Mouse (Mus musculus) cerebellum, adult 11 months (tissue): ENCODE measurements around the gene Ptch1.
A peak's percentile ranks its signal among the peaks of the same experiment; 100 is the strongest.

Source experiments
- DNase-seq: peaks from one replicate; pipeline ENCODE4 v3.0.0; 2022

Gene Ptch1

DNA sequence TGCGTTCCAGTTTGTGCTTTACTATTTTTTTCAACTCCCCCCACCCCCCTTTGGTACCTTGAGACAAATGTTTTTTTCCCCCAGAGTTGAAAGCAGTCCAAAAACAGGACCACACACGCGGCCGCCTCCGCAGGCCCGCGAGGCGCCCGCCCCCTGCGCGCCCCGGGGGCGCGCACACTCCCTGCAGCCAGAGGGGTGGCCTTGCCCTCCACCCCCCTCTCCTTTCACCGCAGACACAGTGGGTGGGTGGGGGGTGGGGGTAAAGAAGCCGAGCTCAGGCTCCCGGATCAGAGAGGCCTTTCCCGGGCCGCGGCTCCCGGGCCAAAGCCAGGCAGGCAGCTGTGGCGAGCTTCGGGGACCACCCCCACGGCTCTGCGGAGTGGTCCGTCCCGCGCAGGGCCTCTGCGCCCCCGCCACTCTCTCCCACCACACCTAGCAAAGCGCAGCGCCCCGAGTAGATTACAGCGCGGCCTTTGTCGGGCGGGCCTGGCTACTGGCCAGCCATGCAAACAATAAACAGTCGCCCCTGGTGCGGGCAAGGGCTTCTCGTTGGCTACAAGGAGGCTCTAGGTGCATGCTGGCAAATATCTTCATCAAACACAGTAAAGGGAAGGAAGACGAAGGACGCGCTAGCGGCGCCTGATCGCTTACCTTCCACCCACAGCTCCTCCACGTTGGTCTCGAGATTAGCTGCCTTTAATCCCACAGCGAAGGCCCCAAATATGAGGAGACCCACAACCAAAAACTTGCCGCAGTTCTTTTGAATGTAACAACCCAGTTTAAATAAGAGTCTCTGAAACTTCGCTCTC, 10.2 kb downstream of the Ptch1 start:
- DNase-seq, result peak; percentile 66

DNA sequence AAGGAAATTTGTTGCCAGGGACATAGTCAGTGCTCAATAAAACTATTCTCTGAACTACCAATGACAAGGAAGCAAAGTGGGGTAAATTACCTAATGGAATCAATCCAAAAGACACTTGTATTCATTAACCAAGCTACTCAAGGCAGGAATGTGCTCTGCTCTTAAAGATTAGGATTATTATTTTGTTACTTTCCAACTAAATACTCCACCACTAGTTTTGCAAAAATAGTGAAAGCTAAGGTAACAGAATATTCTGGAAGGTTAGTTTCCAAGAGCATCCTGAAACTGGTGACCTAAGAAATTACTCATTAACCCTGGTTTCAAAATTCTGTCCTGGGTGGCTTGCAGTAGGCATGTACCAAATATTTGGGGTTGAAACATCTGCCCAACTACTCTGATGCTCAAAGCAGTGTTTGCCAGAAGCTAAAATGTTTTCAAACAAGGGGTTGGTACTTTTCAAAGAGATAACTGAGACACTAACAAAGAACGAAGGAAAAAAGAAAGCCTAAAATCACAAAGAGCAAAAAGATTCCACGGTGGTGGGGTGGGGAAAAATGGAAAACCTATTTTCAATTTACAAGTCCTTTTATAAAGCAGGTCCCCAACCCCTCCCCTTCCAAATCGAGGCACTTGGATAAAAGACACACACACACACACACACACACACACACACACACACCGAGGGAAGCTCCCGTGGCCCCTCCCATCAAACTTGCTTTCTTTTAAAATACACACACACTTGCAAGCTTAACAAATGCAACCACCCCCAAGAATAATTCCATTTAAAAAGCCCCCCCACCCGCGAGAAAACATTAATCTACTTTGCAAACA, 11.0 kb downstream of the Ptch1 start:
- peak; percentile 31 for DNase-seq

DNA sequence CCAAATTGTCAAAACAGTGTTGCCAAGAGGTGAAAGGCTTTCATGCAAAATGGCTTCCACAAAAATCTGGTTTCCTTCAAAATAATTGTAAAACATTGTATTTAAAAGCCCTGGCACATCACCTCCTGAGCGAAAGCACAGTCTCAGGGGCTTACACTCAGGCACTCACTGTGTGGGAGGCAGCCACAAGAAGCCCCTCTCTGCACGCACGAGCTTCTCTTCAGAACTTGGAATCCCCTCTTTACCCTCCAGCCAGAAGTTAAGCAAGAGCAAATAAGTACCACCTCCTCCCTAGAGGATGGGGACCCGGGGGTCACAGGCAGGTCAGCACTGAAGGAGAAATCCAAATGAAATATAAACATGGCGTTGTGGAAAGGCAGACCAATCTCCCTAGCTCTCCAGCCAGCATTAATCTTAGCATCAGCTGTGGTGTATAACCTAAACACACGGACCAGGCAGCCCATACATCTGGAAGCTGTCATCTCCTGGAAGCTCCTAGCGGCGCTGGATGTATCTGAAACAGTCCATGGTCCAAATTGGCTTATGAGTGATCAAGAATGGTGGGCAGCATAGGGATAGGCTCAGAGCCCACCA, 15.0 kb downstream of the Ptch1 start:
- no peak for DNase-seq

DNA sequence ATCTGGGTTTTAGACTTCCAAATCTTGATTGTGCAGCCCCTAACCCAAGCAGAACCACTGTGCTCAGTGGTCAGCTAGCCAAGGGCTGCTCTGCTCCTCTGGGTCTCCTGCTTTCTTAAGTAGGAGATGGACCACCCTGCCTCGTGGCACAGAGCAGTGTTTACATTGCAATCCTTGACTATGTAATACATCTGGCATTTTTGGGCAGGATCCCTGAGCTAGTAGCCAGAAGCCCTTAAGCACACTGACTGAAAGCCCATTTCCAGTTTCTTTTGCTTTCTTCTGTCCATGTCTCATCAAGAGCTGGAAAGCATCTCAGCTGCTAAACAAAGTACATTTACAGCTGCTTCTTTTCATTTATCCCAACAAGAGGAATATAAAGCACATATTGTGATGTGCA, 17.0 kb downstream of the Ptch1 start:
- DNase-seq, result no peak

DNA sequence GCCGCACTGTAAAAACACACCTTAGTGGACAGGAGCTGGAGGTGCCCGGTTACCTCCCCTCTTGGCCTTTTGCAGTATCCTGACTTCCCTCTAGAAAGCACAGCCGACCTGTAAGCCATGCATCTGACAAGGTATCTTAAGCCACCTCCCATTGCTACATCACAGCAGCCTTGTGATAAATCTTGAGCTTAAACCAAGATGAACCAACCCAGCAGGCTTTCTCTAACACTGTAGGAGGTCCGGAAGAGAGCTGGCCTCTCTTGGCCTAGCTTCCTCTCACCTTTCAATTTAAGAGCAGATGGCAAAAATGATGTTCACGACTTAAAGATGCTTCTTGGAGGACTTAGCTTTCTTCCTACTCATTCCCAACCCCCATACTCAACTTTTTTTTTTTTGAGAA, 17.5 kb downstream of the Ptch1 start:
- DNase-seq, result no peak

DNA sequence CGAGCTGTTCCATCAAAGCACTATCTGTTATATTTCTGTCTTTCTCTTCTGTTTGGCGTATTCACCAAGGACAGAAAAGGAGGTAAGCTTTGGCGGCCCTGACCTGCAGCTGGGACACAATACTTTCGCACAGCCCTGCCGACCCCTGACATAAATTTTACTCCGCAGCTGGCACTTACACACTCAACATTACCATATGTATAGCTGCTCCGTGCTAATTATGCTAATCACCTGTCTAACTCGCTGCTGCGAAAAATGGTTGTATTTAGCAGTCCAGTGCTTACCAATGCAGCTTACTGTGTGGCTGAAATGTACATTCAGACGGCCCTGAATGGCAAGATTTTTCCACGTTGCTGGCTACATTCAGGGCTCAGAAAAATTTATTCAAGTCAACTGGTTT, 18.8 kb downstream of the Ptch1 start:
- DNase-seq, result no peak

DNA sequence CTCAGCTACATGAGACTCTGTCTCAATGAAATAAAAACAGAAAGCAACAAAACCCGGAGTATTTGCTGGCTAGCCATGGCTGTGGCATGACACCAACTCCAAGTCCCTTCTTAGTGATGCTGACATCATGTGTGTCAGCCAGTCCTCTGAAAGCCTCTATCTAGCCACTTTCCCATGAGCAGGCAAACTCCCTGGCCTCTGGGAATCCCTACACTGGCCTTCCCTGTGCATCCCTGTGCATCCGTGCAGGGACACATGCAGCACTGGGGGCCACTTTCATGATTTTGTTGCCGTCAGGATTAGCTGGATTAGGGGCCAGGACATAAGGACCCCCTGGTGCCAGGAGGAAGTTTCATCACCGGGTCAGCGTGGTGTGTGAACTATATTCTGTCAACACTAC, 20.0 kb downstream of the Ptch1 start:
- DNase-seq, result peak; percentile 44

DNA sequence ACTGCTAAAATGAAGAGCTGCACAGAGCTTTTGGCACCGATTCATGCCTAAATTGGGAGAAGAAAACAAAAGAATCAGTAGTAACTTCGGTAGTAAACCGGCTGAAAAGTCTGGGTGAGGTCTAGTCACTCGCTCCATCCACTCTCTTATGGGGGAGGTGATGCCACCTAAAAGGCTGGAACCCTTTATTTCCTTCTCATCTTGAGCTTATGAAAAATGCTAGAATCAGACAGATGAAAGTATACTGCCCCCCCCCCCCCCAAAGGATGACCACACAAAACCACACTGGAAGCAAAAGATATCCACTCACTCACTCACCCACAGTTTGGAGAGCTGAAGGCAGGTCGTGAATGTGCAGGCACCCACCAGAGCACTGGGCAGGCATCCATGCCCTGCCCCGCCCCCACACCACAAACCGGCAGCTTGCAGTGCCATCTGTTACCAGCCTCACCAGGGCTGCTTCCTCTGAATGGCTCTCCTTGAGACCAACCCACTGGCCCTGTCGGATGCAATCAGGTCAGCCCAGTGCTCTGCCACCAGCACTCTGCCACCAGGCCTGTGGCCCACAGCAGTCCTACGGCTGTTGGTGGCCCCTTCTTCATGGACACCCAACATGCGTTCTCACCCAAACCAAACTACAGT, 21.0 kb downstream of the Ptch1 start:
- peak; percentile 97 for DNase-seq

DNA sequence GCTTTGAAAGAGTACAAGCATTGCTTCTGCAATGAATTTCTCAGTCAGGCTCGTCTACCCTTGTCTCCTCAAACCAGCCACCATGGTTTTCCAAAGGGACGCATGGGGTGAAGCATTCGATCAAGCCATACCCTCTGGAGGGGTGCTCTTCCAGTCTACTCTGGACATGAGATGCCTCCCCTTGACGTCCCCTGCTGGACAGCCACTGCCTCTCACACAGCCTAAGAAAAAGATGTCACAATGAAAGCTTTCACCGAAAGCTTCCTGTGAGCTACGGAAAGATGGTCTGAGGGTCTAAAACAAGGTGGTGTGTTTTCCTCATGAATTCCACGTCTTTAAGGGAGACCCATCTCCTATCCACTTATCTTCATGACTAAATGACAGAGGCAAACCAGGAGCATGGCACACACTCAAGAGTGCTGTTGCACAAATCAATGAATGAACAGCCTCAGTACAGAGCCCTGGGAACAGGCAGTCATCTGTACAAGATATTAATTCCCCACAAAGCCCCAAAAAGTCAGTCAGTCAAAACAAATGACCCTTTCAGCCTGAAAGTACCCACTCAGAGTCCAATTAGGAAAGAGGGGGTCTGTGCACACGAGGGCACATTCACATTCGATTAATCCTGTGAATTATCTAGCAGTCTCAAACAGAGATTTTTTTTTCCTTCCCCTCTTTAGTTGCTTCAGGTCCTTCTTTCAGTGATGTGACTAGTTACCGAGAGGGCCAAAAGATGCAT, 21.7 kb downstream of the Ptch1 start:
- DNase-seq, result no peak

DNA sequence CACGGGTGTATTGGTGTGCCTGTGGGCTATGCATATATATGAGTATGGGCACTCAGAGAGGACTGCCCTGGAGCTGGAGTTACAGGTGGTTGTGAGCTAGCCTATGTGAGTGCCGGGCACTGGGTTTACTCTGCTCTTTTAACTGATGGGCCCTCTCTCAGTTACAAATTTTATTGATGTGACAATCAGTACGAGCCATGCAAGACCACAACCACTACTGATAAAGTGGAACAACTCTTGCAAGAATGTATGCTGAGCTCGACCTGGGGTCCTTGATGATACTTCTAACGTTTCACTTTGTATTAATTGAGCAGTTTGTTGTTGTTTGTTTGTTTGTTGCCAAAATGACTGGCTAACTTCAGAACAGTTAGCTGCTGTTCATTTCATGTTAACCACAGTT, 23.0 kb downstream of the Ptch1 start:
- no peak for DNase-seq

DNA sequence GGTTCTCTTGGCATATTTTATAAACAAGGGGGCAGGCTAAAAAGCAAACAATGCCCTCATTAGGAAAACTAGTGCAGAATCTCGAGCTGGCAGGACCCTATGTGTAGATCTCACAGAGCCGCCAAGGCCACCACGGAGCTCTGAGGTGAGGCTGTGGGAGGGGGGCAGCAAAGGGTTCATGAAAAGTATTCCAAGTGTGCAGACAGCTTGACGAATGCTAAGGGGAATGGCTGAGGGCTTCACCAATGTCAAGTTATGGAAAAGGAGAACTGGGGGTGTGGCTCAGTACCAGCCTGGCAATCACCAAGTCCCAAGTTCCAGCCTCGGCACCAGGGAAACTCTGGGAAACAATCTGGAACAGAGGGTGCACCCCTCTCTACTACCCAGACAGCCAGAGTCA, 24.2 kb downstream of the Ptch1 start:
- no peak for DNase-seq

DNA sequence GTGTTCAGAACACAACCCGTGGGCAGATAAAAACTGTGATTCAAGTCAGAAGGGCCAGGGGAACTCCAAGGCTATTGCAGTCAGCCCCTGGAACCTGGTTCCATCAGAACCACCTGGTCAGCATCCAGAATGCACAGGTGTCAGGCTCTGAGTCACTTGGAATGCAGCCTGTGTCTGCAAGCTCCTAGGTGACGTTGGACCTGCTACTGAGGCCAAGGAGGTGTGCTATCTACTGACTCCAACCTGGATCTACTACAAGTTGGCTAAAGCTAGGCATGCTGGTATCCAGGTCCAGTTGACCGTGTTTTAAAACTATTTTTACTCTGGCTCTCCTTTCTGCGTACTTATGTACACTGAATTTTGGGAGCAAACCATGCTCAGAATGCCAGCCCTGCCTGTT, 24.8 kb downstream of the Ptch1 start:
- peak; percentile 89 for DNase-seq

DNA sequence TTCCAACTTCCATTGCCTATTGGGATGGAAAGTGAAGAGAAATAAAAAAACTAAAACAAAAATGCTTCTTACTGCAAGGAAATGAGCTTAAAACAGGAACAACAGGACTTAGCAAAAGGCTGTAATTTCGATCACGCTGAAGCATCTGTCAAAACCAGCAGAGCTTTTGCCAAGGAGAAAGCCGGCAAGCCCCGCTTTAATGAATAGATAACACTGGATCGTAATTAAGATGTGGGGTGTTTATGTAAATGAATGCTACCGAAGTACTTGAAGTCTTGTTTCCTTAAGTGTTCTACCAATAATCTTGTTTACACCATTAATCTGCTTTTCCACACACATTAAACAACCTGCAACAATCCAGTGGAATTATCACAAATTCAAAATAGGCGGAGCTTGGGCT, 28.1 kb downstream of the Ptch1 start:
- no peak for DNase-seq

DNA sequence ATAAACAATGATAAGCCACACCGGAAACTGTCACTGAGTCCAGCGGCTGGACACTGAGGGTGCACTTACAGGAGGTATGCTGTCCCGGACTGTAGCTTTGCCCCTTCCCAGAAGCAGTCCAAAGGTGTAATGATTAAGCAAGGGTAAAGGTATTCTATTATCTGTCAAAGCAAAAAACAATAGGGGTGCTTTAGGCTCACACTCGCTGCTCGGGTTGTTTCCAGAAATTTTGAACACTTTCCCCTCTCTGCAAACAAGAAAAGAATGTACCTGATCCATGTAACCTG, 28.5 kb downstream of the Ptch1 start:
- DNase-seq, result no peak

DNA sequence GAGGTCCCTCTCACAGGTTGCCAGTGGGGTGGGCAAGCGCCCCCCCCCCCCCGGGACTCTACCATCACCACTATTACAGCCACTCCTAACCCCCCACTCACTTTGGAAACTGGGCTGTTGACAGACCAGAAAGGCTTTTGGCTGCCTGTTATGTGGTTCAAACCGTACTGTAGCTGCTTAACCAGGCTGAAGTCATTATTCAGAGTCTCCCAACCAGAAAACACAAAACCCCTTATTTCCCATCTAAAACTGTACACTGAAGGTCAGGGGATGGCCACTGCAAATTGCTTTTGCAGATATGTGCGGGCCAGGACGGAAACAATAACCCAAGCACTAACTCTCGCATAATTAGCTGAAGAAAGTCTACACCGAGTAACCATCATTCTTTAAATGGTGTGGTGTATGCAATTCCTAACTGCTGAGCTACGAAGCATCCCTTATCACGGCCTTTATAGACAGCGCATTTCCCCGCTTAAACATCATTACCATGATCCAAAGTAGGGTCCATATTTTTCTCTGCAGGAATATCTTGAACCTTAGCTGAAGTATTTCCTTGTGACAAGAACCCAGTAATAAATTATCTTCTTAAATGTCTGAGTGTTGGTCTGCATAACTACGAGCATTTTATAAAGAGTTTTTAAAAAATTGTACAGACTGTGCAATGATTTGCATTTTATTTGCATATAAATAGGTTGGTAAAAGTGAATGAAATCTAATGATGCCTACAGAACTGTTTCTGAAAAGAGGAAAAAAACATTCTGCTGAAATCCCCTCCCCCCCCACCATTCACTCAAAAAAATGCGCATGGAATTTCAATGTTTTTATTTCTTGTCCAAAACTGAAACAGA, 29.1 kb downstream of the Ptch1 start:
- DNase-seq, result no peak

DNA sequence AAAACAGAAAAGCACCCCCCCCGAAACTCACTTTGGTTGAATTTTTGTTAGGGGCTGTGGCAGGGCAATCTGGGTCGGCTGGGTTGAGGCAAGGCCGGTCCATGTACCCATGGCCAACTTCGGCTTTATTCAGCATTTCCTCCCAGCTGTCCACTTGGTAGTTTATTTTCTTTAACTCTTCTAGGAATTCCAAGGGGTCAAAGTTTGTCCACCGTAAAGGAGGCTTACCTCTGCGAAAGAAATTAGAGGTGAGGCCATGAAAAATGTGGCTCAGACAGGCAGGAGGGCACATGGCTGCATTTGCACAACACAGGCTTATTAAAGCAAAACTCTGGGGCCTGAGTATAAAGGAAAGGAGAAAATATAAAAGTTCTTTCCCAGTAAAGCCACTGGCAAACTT, 29.9 kb downstream of the Ptch1 start:
- no peak for DNase-seq

DNA sequence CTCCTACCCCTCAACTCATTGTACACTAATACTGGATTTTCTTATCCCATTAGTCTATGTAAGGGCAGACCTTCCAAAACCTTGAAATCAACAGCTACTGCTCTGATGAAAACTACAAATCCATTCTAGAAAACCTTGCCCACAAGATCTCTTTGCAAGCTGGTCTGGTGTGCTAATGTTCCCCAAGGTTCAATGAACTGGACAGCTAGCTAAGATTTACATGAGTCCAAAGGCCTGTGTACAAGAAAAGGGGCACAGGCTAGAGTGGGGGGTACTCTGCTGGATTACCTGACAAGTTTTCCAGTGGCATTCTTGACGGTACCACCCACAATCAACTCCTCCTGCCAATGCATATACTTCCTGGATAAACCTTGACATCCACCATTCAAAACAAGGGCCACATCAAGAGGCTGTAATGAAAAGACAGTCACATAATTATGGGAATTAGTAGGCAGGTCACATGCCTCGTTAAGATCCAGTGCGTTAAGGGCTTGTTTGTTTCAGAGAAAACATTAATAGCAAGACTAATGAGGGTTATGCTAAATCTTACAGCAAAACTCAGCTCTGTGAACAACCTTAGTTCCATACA, 30.5 kb downstream of the Ptch1 start:
- no peak for DNase-seq

DNA sequence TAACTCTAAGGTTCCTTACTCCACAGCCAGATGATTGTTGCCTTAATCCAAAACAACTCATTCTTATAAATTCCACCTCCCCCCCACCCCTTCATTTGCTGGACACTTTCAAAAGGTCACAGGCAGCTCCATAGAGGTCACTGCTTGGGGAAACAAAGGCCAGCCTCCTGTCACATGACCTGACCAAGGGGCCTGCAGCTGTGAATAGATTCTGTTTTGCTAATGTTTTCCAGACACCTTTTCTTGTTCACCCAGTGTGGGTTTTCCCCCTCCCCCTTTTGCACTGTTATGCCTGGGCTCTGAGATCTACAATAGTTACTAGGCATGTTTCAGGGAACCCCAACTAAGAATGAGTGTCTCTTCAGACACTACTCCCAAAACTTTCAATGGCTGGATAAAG, 31.9 kb downstream of the Ptch1 start:
- no peak for DNase-seq

DNA sequence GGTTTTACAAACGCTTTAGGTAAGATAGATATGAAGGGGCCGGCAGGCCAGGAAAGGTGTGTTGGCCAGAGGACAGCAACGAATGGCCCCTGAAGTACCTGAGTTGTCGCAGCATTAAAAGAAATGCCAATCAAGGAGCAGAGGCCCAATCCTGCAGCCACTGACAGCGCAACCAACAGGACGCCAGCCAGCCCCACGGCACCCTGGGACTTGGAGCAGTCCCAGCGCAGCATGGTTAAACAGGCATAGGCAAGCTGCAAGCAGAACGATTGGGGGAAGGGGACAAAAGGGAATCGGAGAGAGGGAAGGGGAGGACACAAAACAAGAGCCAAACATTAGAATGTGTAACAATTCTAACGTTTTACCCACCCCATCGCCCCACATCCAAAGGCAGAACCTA, 32.8 kb downstream of the Ptch1 start:
- DNase-seq, result no peak

DNA sequence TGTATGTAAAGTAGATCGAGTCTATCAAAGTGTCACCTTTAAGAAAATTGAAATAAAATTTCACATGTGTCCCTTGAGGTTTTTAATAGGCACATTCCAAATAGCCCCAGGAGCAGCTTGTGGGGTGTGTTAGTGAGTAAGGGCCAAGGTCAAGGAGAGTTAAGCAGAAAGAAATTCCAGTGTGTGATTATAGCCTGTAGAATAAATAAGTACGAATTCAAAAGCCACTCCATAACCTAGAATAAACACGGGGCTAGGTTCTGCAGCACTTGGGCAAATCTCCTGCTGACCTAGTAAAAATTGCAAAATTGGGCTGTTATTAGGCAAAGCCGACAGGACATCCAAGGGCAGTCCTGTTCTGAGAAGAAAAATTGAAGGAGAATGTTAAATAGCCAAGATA, 38.4 kb downstream of the Ptch1 start:
- DNase-seq, result no peak

DNA sequence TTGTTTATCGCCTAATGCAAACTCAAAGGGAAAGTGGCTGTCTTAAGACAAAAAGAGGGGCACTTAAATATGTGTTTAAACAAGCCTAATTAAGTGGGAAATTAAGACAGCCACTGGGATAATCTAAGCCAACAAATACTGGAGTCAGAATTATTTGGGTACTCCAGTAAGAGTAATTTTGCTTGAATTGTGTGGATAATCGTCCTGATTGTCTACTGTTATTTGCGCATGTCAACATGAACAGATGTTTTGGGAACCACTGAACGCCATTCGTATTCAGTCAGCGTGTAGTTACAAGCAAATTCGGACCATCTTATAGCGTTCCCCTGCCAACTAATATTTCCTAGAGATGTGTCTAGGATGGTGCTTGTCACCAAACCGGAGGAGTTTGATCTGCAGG, 42.5 kb downstream of the Ptch1 start:
- no peak for DNase-seq

DNA sequence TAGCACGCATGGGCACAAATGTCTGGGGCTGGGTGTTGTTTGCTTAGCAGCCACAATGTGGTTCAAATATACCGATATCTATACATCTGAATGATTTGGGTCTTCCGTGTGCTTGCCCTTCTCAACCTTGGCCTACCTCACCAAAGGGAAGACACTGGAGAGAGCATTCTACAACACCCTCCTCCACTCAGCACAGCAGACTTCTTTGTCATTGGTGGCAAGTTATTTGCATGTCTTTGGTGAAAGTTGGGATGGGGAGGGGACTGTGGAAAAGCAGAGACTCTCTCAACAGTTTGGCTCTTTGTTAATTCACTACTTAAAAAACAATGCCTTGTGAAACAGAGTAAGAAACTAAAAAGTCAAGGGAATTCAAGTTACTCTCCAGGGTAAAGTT, 43.0 kb downstream of the Ptch1 start:
- no peak for DNase-seq
